Mouse (Mus musculus) layer of hippocampus, postnatal 10 days (tissue): Measurements from ENCODE around the gene Srsf3. TPM values are rescaled to one million over a fixed set of nuclear protein-coding genes. Genes with fewer than 3 reads are reported as not detected.
A peak's percentile ranks its signal among the peaks of the same experiment; 100 is the strongest.
"Not testable (repeated sequence)": the region's sequence is repeated elsewhere in the genome, so short reads cannot be mapped to it uniquely, and the experiment has no call there.

Experiments
- DNase-seq, 2 experiments: peaks; one replicate each; pipeline ENCODE4 v3.0.0; 2021; ENCODE audit warnings: low spot score in 2 of 2
- total RNA-seq, 2 experiments: library from RNA; stranded (reverse); gene quantifications; 2 replicates each; pipeline ENCODE4 v1.2.3; 2021

The Srsf3 gene
- total RNA-seq, 2 experiments from 2014 or later: 179 to 207 TPM

DNA sequence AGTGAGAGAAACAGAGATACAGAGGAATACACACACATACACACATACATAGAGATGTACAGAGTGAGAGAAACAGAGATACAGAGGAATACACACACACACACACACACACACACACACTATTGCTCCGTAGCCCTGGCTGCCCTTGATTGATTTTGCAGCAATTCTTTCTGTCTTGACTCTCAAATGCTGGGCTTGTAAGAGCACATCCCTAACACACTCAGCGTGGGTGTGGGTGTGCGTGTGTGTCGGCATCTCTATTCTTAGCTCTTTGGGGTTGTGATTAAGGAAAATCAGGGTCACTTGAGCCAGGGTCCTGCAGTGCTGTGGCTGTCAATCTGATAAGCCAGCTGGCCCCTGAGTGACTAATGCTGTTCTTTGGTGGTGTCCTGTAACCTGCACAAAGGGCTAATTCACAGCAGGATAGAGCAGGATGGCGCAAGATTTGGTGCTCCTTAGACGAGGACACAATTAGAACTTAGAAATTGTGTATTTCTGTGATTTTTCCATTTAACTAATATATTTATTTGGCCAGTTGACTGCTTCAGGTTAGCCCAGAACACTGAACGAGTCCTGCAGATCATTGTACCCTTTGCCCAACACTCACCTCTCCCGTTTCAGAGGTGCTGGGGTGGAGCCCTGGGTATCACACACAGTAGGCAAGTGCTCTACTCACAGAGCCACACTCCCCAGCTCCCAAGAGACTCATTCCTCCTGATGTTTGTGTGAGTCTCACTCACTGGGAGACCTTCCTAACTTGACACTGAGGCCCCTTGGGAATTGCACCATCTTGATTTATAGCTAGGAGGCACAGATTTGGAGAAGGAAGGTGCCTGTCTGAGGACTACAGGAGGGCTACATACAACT is 30.9 kb downstream of the Srsf3 start:
- no peak for DNase-seq

DNA sequence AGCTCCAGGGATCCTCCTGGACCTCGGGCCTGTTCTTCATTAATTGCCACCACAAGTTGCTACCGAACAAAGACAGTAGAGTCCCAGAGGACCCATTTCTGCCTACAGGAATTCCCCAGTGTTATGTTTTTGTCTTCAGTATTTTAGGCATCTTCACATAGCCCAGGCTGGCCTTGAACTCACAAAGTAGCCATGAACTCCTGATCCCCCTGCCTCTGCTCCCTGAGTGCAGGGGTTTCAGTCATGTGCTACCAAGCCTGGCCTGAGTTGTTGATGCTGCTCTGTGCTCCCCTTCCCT is 31.5 kb downstream of the Srsf3 start:
- no peak for DNase-seq

DNA sequence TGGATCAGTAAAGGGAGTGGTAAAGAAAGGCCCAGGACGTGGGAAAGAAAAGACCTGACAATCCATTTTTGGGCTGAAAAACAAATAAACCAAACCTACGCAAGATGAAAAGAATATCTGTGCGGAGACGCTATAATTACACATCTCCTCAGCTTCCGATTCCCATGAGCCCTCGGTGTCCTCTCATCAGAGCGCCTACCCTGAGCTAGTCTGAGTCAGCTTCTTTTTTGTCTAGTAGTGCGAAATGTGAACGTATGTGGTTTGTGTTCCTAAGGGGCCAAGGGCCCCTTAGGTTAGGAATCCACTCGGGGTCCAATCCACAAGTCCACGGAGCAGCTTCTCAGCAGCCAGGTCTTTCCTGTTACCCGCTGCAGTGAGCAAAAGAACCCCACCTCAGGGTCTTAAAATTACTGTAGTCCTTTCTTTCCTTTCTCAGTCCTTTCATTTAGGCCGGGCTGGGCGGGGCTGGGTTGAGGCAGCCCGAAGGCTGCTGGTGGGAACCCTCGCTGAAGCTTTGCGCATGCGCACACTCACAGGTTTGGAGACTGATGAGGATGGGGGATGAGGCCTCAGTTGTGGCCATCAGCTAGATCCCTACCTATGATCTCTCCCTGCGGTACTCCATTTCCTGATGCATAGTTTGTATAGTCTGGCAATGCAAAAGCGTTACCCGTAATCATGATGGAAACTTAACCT is 33.0 kb downstream of the Srsf3 start:
- no peak for DNase-seq

DNA sequence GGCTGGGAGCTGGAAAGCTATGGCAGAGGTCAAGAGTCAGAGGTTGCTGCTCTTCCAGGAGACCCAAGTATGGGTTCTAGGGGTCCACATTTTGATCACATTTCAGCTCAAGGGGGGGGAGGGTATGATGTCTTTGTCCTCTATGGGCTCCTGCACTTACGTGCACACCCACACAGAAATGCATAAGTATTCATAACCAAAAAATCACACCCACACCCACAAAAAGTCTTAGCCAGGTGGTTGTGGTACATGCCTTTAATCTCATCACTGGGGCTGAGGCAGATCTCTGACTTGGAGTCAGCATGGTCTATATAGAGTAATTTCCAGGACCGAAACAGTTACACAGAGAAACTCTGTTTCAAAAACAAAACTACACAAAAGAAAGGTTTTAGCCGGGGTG is 33.5 kb downstream of the Srsf3 start:
- no peak for DNase-seq

DNA sequence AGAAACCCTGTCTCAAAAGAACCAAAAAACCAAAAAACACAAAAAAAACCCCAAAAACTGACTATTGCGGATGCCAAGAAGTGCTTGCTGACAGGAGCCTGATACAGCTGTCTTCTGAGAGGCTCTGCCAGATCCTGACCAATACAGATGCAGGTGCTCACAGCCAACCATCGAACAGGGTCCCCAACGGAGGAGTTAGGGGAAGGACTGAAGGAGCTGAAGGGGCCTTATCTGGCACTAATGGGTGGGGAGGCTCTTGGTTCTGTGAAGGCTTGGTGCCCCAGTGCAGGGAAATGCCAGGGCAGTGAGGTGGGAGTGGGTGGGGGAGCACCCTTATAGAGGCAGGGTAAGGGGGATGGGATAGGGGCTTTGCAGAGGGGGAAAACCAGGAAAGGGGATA is 35.0 kb downstream of the Srsf3 start:
- DNase-seq: not testable (repeated sequence)

DNA sequence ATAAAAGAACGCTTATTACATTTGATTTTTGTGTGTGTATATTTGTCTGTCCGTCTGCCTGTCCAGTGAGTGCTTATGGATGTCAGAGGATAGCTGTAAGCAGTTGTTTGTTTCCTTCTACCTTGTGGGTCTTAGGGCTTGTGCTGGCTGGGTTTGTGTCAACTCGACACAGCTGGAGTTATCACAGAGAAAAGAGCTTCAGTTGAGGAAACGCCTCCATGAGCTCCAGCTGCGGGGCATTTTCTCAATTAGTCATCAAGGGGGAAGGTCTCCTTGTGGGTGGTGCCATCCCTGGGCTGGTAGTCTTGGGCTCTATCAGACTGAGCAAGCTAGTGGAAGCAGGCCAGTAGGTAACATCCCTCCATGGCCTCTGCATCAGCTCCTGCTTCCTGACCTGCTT is 35.4 kb downstream of the Srsf3 start:
- no peak for DNase-seq

DNA sequence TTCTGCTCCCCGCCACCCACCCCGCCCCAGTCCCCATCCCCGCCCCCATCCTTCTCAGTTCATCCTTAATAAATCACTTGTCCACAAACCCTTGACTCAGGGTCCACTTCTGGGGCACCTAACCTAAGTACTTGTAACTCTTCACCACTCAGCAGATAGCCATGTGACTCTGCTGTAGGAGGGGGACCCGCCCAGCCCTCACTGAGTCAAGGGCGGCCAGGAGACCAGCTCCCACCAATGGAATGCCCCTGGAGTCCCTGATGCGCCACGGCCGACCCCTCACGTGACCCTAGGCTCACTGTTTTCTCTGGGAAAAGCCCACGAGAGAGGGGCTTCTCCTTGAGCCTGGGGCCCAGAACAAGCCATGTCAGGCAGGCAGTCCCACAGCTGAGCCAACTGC is 36.6 kb downstream of the Srsf3 start:
- no peak for DNase-seq

DNA sequence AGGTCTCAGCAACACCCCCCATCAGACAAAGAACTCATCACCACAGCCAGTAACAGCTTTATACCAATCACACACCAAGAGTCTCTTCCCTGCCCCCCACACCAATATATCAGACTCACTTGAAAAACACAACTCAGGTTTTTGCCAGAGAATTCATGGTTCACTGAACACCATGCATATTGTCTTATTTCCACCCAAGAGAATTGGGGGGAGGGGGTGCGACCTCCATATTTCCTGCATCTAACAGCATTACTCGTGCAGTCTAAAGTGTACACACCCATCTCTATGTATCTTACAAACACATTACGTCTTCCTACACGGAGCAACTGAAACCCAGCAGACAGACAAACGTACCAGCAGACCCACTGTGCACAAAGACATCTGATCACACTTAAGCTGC is 39.4 kb downstream of the Srsf3 start:
- no peak for DNase-seq

DNA sequence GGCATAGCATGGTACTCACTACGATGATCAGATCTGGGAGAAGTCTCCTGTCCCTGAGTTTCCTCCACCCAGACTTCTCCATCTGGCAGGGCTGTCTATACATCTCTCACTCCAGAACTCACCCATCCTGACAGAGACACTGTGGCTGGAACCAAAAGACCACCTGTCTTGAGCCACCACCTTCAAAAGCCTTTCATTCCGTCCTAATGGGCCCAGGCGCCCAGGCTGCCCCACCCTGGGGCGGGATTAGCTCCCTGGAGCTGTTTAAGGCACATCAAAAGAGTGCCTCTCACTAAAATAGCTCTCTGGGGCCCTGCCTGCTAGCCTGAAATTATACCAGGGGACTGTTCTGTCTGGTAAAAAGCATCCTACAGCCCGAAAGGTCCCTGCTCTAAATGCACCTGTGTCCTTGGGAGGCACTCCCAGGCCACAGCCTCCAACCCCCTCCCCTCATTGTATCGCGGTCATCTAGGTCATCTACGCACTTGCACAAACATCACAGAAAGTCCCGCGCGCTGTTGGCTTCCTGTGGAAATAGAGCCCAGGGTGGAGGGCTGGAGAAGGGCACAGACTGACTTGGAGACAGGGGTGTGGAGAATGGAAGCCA is 40.4 kb downstream of the Srsf3 start:
- no peak for DNase-seq

DNA sequence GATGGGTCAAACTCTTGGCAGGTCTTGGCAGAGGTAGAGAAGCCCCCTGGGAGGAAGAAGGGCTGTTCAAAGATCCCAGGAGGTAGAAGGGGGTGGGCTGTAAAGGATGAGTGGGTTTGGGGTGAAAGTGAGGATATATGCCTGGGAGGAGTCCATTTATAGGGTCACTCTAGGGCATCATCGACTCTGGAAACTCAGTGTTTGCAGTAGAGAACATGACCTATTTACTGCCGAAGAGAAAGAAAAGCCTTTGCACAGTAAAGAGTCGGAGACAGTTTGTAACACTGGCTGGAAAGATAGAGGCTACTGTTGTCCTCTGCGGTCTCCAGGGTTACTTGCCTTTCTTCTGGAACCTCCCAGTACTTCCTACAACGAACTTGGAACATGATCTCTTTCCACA is 40.9 kb downstream of the Srsf3 start:
- no peak for DNase-seq

DNA sequence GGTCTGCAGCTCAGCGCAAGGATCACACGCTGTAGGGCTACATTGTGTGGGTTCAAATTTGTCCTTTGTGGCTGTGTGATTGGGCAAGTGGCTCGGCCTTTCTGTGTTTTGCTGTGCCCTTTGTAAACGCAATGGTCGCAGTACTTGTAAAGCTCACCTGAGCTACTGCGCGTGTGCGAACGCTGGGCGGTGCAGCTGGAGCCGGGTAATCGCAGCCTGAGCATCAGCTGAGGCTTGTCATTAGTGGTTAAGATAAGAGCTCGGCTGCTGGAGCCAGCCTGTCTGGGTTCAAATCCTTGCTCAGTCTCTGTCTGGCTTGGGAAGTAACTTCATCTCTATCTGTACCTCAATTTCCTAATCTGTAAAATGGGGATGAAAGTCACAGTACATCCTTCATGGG is 41.7 kb downstream of the Srsf3 start:
- no peak for DNase-seq

DNA sequence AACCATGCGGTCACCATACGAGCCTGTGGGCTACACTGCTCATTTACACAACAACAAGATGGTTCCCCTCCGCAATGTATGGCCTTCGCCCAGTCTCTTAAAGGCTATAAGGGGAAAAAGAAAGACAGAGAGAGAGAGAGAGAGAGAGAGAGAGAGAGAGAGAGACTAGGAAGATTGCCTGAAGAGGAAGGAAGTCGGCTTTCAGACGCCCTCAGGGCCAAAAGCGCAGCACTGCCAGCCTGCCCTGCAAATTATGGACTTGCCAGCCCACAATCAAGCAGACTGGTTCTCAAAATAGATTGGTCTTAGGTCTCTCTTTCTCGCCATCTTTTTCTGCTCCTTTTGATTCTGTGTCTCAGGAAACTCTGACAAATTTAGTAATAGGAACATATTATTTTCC is 43.8 kb downstream of the Srsf3 start:
- no peak for DNase-seq

DNA sequence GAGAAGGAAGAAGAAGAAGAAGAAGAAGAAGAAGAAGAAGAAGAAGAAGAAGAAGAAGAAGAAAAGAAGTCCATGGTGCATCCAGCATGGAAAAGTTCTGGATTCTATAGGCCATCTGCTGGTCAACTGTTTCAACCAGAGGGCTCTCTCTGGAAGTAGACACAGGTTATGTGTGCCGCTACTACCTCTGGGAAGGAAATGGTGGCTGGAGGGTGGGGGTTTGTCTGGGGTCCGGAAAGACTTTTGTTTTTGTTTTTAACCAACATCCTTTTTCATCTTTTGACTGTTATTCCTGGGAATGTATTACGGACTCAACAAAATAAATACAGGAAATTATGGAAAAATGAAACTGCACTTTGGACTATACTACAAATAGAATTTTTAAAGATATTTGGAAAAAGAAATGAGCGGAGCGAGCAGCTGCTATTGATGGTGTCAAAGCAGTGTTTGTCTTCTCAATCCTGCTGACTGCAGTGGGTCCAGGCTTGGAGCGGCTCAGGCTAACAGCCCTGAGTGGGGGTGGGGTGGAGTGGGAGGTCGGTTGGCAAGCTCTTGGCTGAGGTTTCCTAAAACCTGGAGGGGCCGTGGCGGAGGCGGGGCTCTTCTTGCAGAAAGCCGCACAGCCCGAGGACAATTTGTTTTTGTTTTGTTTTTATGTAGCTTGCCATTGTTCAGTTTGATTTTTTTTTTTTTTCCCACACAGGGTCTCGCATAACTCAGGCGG is 45.5 kb downstream of the Srsf3 start:
- peak; percentile 66 to 67 for DNase-seq

DNA sequence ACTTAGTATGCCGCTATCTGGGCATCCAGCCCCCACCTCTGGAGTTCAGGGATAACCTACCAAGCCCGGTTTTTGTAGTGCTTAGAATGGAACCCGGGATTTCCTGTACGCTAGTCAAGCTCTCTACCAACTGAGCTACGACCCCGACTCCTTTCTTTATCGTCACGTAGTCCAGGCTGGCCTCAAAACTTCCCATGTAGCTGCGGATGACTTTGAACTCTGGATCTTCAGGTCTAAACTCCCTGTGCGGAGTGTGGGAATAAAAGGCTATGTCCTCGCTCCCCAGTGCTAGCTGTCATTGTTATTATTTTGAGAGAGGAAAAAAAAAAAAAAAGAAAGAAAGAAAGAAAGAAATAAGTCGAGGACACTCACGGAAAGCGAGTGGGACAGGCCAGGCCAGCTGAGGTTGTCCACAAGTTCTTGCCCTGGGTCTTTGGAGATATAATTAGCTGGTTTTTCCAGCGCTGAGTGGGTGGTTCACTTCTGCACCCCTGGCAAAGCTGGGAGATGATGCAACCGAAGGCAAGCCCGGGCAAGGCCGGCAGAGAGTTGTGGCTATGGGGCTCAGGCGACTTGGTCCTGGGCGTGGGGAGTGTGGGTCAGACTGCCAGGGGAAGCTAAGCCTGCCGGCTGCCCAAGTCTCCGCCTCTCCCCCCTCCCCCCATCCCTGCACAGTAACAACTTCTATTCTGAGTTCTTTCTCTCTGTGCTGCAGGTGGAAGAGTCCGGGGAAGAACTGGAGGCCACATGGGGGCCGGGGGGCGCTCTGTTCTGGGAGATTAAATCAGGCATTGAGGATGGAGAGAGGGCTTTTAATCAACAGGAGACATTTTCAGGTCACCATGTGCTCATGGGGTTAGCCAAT is 46.3 kb downstream of the Srsf3 start:
- DNase-seq: peak; percentile 30 to 54

DNA sequence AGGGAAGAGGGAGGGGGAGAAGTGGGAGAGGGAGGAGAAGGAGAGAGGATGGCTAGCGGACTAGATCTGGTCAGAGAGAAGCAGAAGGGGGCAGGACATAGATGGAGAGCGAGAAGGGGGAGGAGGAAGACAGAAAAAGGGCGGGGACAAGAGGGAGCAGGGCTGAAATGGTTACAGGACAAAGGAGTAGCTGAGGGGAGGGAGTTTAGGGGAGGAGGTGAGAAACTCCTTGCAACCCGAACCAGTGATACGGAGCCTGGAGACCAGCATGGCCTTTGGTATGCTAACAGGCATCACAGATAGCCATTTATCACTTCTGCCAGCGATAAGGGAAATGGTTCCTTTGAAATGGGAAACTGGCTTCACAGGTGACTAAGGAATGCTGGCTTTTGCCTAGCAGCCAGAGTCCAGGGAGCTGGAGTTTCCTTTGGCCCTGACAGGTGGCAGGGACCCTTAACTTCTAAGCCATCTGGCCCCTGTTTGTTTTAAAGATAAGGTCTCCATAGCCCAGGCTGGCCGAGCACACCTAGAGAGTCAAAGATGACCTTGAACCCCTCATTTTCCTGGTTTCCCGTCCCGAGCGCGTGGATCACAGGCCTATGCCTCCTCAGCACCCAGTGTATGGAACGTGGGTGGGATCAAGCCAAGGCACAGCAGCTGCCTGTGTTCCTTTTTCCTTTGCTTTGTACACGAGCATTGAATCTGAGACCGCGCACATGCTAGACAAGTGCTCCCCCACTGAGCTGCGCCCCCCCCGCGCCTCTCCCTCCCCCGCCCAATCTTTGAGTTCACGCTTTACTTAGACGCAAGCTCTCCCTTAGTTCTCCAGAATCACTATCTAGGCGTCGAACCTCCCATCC is 48.6 kb downstream of the Srsf3 start:
- DNase-seq: no peak

DNA sequence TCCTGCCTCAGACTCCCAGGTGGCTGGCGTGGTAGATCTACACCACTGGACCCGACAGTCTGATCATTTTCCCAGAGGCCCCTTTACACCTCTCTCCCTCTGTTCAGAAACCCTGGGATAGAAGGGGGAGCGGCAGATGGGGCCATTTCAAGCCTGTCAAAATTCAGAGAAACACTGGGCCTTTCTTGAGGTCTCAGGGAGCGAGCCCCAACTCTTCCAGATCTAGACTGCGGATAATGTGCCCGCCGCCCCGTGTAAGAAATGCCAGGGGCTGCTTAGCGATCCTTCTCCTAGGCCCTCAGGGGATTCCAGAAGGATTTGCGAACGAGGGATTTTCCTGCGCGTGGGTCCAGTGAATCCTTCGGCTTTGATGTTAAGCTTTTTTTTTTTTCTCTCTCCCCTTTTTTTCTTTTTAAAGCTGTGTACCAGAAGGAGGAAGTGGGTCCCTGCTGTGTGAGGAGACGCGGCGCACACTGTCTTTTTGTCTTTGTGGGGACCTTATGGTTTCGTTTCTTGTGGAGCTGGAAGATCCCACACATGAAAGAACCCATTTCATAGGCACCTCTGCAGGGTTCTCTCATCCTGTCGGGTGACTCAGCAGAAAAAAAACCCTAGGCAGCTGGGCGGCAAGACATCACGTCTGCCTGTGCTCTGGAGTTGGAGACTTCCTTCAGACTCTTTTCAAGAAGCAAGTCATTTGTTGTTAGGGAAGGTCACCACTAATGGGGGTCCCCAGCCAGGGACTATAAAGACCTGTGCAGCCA is 49.4 kb downstream of the Srsf3 start:
- peak in 1 of 2 experiments; percentile 41 for DNase-seq

DNA sequence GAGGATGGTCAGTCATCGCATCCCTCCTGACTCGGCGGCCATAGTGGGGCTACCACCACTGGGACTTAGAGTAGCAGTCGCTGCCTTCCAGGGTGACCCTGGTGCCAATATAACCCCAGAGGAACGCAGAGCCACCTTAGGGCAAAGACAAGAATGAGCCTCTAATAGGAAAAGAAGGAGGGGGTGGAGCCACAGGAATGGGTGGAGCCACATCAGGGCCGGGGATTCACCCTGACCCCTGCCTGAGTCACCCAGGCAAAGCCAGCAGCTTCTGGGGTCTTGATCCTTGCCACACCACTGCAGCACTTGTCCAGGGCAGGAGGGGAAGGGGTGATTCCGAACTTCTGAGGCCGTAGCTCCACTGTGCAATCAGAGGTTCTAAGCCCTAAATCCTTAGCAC is 51.2 kb downstream of the Srsf3 start:
- DNase-seq: no peak

DNA sequence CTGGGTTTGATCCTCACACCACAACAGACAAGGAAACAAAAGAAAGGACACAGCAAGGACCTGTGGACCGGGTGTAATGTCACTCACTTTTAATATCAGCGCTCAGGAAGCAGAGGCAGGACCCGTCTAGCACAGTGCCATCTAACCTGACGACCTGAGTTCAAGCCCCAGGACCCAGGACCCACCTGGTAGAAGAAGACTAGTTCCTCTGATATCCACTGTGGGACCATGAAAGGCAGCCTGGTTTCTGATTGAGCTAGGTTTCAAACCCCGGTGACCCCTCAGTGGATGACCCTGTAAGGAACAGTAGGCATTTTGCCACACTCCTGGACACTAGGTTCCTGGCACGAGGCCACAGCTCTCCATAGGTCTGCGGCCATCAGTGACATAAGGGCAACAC is 52.2 kb downstream of the Srsf3 start:
- DNase-seq: peak in 1 of 2 experiments; percentile 3

DNA sequence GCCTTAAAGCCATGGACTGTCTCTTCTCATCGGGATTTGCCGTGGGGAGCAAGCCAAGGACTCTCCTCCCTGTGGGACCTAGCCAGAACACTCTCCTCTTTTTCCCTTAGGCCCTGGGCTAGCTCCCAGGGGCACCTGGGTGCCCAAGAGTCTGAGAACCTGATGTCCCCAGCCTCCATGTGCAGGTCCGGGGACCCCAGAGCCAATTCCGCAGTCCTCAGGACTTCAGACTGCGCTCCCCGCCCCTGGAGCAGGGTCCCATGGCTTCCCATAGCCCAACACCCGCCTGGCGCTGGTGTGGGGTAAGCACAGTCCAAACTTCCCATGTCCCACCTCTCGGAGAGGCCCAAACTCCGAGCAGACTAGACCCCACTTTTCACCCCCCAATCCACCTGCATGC is 52.8 kb downstream of the Srsf3 start:
- peak; percentile 2 to 6 for DNase-seq
